Mouse (Mus musculus): ENCODE data around the gene Zwilch.
"Not testable (repeated sequence)": the region's sequence is repeated elsewhere in the genome, so short reads cannot be mapped to it uniquely, and the experiment has no call there.

The Zwilch gene

DNA sequence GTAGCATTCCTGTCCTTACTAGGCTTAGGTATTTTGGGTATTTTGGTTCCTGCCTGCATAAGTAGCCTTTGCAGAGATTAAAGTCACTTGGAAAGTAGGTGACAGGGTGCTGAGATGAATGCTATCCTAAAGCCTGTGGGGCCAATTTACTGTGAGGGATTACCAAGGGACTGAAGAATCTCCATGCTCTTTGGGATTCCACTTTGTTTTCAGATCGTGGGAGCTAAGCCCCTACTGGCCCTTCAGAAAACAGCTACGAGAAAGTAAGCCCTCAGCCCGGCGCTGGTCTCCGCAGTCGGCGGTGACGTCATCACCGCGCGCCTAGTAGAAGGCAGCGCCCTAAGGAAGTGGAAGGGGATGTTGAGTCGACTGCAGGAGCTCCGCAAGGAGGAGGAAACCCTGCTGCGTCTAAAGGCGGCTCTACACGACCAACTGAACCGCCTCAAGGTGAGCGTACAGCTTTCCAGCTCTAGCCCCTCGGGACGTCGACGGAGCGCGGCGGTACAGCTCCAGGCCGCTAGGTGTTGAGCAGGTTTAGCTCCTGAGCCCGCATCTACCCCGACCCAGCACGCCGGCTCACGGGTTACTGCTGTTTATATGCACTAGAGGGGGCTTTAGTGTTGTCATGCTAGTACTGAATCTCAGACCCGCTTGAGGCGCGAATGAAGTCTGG, 6.2 kb upstream of the Zwilch start, which contains the start of gene Snapc5:
Gene Snapc5 (plus strand): TSS at position 301 of the 673 bp plus-strand sequence.
- peak; percentile 91 to 95 for DNase-seq

DNA sequence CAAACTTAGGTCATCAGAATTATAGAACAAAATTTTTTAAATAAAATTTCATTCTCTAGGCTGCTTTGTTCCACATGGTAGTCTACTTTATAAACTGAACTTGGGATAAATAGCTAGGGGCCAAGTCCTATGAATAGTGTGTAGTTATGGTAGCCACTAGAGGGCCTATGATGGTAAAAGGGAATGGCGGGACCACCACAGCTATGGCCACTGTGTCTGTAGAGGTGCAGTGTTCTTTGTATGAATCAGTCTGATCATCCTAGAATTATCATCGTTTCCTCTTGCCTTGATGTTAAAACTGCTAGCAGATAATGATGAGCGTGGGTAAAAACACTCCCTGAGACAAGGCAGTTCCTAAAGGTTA, 5.7 kb upstream of the Zwilch start:
- DNase-seq, result no peak

GRCm38 (mm10) chr9:64175378-64175777, 2.5 kb upstream of the Zwilch start:
- DNase-seq, result no peak

DNA sequence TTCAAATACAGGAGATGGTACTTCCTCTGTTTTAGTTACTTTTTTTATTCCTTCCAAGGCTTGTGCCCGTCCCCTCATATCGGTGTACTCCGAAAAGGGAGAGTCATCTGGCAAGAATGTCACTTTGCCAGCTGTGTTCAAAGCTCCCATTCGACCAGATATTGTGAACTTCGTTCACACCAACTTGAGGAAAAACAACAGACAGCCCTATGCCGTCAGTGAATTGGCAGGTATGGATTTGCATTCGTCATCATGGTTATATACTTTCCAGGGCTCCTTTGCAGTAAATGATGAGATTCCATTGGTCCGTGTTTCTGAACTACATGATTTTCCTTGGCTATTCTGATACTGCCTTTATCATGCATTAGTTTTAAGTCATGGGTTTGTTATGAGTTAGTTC, 1.9 kb upstream of the Zwilch start:
- DNase-seq, result no peak

GRCm38 (mm10) chr9:64174341-64174740, 1.4 kb upstream of the Zwilch start:
- no peak for DNase-seq

DNA sequence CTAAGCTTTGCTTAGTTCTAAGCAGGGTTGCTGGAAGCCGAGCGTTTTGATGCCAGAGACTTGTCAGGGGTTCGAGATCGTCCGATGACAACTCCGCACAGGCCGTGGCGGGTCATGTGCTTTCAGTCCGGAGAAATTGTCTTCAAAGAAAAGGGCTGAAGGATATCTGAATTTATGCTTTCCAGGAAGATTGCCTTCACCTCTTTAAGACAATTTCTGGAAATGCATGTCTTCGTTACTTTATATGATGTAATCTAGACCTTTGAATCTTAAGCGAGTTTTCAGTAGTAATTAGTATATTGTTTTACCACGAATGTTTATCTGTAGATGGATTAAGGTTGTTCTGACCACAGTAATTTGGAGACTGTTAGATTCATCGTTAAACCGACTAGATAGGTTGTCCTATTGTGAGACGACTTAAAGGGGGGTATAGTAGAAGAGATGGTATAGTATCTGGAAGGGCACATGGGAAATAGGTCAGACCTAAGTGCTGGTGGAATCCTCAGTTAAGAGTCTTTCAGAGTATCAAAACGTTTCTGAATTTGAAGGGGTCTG, 839 bp upstream of the Zwilch start:
- DNase-seq, result no peak

- DNase-seq, result no peak
These were observed 624 bp downstream of the Zwilch start for GRCm38 (mm10) chr9:64172145-64172815.

DNA sequence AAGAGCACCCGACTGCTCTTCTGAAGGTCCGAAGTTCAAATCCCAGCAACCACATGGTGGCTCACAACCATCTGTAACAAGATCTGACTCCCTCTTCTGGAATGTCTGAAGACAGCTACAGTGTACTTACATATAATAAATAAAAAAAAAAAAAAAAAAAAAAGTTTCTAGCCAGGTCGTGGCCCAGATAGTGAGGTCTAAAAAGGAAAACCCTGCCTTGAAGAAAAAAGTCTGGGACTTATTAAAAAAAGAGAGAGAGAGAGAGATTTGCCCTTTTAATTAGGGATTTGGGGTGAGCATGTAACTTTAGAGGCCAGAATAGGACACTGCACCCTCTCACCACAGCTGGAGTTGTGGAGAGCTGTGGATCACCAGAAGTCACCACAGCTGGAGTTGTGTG, 2.9 kb downstream of the Zwilch start:
- DNase-seq, result not testable (repeated sequence)

DNA sequence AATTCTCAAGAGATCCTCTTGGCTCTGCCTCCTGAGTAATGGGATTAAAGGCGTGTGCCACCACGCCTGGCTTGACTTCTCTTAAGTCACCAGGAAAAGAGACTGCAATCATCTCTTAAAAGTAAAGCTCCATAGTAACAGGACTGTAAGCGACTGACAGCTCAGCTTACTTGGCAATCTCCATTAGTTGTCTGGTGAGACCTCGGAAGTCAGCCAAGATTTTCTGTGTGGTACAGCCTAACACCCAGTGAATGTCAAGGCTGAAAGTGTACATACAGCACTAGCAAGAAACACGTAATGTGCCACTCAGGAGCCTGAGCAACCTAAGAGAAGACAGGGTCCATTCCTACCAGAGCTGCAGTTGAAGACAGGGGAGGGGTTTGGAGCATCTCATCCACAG, 12.4 kb downstream of the Zwilch start:
- no peak for DNase-seq

GRCm38 (mm10) chr9:64156641-64157040, 16.3 kb downstream of the Zwilch start:
- DNase-seq, result no peak

DNA sequence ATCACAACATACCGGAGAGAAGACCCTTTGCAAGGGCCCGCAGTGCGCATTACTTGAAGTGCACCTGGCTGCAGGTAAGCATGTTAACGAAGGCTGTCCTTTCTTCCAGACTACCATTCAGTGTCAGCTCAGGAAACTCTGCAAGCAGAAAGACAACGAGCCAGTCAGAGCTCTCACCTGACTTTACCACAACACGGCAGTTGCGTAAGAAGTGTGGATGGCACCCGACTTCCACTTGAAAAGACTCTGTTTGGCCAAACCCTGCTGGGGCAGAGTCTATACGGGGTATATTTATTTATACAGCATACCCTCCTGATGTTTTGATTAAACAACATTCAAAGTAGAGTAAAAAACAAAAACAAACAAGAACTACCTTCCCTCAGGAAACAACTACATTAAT, 33.0 kb downstream of the Zwilch start:
- DNase-seq, result no peak

- peak; percentile 52 to 75 for DNase-seq
These were observed 34.0 kb downstream of the Zwilch start for GRCm38 (mm10) chr9:64138896-64139295.

DNA sequence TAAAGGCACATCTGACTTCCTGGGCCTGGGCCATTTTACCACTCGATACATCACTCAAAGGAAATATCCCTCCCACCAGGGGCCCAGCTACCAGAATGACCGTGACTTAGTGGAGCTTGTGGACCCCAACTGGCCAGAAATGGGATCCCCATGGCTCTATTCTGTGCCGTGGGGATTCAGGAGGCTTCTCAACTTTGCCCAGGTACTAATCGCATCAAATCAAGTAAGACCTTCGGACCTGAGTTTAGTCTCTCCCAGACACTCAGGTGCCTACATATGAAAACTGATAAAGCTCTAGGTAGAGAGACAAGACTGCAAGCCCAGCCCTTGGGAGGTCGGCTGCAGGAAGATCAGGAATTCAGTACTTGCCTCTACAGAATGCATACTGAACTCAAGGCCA, 41.3 kb downstream of the Zwilch start:
- no peak for DNase-seq

GRCm38 (mm10) chr9:64126121-64126520, 46.8 kb downstream of the Zwilch start:
- DNase-seq, result no peak

DNA sequence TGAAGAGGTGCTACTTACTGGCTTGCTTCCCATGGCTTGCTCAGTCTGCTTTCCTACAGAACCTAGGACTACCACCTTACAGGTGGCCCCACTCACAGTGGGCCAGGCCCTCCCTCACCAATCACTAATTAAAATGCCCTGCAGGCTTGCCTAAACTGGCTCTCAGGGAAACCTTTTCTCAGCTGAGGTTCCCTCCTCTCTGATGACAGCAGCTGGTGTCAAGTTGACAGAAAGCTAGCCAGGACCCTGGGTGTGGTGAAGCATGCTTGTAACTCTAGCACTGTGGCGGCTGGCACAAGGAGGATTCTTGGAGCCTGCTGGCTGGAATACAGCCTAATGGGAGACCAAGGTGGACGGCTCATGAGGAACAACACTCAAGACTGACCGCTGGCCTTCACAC, 47.6 kb downstream of the Zwilch start:
- DNase-seq, result no peak

DNA sequence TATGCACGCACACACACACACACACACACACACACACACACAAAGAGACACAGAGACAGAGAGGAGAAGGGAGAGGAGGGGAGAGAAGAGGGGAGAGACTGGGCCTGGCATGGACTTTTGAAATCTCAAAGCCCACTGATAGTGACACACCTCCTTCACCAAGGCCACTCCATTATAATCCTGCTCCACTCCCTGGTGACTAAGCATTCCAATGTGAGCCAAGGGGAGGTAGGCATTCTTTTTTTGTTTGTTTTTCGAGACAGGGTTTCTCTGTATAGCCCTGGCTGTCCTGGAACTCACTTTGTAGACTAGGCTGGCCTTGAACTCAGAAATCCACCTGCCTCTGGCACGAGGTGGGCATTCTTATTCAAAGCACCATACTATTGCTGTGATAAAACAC, 48.1 kb downstream of the Zwilch start:
- DNase-seq, result not testable (repeated sequence)

DNA sequence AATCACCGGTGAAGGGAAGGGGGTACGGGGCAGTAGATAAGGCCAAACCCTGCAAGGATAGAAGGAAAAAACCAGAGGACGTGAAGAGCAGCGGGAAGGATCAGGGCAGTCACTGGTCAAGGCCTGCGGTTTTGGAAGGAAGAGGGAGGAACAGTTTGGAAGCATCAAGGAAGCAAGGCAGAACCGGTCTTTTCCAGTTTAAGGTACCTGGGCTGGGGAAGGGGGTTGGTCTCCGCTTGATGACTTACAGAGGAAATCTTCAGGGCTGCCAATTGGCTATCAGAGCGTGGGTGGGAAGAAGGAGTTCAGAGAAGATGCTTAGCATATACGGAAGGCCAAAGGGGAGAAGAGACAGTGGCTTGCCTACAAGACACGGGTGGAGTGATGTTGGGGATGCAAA, 50.3 kb downstream of the Zwilch start:
- DNase-seq, result no peak

- peak; percentile 76 to 85 for DNase-seq
These were observed 52.2 kb downstream of the Zwilch start for GRCm38 (mm10) chr9:64120584-64121277.

- DNase-seq, result peak; percentile 40 to 80
These were observed 53.0 kb downstream of the Zwilch start for GRCm38 (mm10) chr9:64119898-64120297.

GRCm38 (mm10) chr9:64116876-64117275, 56.0 kb downstream of the Zwilch start, which contains the start of gene Lctl:
TSS of gene Lctl (plus strand) at chr9:64117147.
- DNase-seq, result peak; percentile 77 to 79

GRCm38 (mm10) chr9:64115756-64116155, 57.1 kb downstream of the Zwilch start:
- DNase-seq, result no peak

DNA sequence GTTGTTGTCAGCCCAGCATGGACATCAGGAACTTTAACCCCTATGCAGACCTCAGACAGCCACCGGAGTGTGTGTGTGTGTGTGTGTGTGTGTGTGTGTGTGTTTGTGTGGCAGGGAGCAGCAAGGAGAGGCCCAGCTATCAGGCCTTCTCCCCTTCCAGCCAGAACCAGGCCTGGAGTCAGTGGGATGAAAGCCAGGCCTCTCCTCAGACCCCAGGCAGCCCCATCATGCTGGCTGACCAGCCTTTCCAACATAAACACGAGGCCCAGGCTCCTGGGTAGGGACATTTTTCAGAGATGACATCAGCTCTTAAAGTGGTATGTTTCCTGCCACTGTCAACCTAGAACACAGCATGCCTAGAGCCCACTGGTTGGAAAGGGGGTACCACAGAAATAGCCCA, 58.3 kb downstream of the Zwilch start:
- peak; percentile 24 for DNase-seq

DNA sequence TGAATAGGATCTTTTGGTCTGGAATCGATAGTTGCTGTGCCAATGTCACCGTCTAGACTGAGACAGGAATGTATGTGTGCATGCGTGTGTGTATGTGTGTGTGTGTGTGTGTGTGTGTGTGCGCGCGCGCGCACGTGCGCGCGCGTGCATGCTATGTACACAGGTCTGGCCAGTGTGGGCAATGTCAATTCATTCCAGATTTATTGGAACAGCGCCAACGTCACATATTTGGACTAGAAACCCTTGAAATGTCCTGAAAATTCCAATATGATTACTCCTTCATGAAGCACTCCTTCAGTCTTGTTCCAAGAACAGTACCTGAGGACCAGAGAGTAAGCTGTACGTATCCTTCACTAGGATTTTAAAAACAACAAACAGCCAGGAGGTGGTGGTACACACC, 62.4 kb downstream of the Zwilch start:
- no peak for DNase-seq

- no peak for DNase-seq
These were observed 67.6 kb downstream of the Zwilch start for GRCm38 (mm10) chr9:64105301-64105700.
